Mouse (Mus musculus): ENCODE results near the gene Krt12.
A peak's percentile ranks its signal among the peaks of the same experiment; 100 is the strongest.

DNA sequence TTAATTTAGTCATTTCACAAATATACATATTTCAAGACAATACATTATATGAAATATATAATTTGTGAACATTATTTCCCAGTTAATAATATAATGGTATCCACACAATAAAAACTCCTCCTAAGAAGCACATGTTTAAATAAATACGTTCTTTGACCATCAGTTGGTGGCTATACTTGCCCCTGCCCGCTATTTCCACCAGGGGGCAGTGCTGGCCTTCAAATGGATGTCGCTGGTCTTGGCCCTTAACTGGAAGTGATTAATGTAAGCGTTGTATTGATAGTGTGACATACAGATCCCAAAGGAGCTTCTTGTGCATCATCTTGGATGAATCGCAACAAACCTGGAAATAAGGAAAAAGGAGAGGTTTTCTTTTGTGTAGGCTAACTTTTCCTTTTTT is 42.5 kb downstream of the Krt12 start:
- TF ChIP-seq CTCF (IDR thresholded peaks at IDR 0.05; ENCODE audit: low read depth) (peak; percentile 78), EP300 (IDR thresholded peaks at IDR 0.05; ENCODE audit: low read depth) (no peak)
